Mouse (Mus musculus): Measurements from ENCODE around the gene Gtf2e1. TPM values are rescaled to one million over a fixed set of nuclear protein-coding genes. Genes with fewer than 3 reads are reported as not detected.

Gtf2e1 gene
- total RNA-seq, 1 experiment from 2014 or later, result 20.5 TPM

GRCm38 (mm10) chr16:37552824-37553223 is 13.2 kb upstream of the Gtf2e1 start:
- ATAC-seq (ENCODE audit: extremely low read depth, insufficient number of reproducible peaks, low FRiP score, poor library complexity, severe bottlenecking), result no peak

GRCm38 (mm10) chr16:37550981-37551380 is 11.4 kb upstream of the Gtf2e1 start:
- ATAC-seq (ENCODE audit: extremely low read depth, insufficient number of reproducible peaks, low FRiP score, poor library complexity, severe bottlenecking), result no peak

- ATAC-seq (ENCODE audit: extremely low read depth, insufficient number of reproducible peaks, low FRiP score, poor library complexity, severe bottlenecking), result no peak
Observed at GRCm38 (mm10) chr16:37550266-37550665, 10.7 kb upstream of the Gtf2e1 start.

GRCm38 (mm10) chr16:37546312-37546711 is 6.7 kb upstream of the Gtf2e1 start:
- no peak for ATAC-seq (ENCODE audit: extremely low read depth, insufficient number of reproducible peaks, low FRiP score, poor library complexity, severe bottlenecking)

GRCm38 (mm10) chr16:37540776-37541175 is 1.2 kb upstream of the Gtf2e1 start:
- ATAC-seq (ENCODE audit: extremely low read depth, insufficient number of reproducible peaks, low FRiP score, poor library complexity, severe bottlenecking), result no peak

GRCm38 (mm10) chr16:37539240-37539610 is 364 bp downstream of the Gtf2e1 start:
- ATAC-seq (ENCODE audit: extremely low read depth, insufficient number of reproducible peaks, low FRiP score, poor library complexity, severe bottlenecking), result no peak

- ATAC-seq (ENCODE audit: extremely low read depth, insufficient number of reproducible peaks, low FRiP score, poor library complexity, severe bottlenecking), result no peak
Observed at GRCm38 (mm10) chr16:37533369-37534068, 6.1 kb downstream of the Gtf2e1 start.

- ATAC-seq (ENCODE audit: extremely low read depth, insufficient number of reproducible peaks, low FRiP score, poor library complexity, severe bottlenecking), result no peak
Observed at GRCm38 (mm10) chr16:37532046-37532445, 7.5 kb downstream of the Gtf2e1 start.

GRCm38 (mm10) chr16:37530170-37530569 is 9.4 kb downstream of the Gtf2e1 start:
- no peak for ATAC-seq (ENCODE audit: extremely low read depth, insufficient number of reproducible peaks, low FRiP score, poor library complexity, severe bottlenecking)

GRCm38 (mm10) chr16:37526688-37527223 is 12.8 kb downstream of the Gtf2e1 start:
- no peak for ATAC-seq (ENCODE audit: extremely low read depth, insufficient number of reproducible peaks, low FRiP score, poor library complexity, severe bottlenecking)

GRCm38 (mm10) chr16:37525121-37525520 is 14.5 kb downstream of the Gtf2e1 start:
- no peak for ATAC-seq (ENCODE audit: extremely low read depth, insufficient number of reproducible peaks, low FRiP score, poor library complexity, severe bottlenecking)

GRCm38 (mm10) chr16:37522100-37522697 is 17.4 kb downstream of the Gtf2e1 start:
- no peak for ATAC-seq (ENCODE audit: extremely low read depth, insufficient number of reproducible peaks, low FRiP score, poor library complexity, severe bottlenecking)

GRCm38 (mm10) chr16:37520190-37521040 is 19.2 kb downstream of the Gtf2e1 start:
- no peak for ATAC-seq (ENCODE audit: extremely low read depth, insufficient number of reproducible peaks, low FRiP score, poor library complexity, severe bottlenecking)

- no peak for ATAC-seq (ENCODE audit: extremely low read depth, insufficient number of reproducible peaks, low FRiP score, poor library complexity, severe bottlenecking)
Observed at GRCm38 (mm10) chr16:37519721-37520120, 19.9 kb downstream of the Gtf2e1 start.

- no peak for ATAC-seq (ENCODE audit: extremely low read depth, insufficient number of reproducible peaks, low FRiP score, poor library complexity, severe bottlenecking)
Observed at GRCm38 (mm10) chr16:37518662-37519061, 20.9 kb downstream of the Gtf2e1 start.

- no peak for ATAC-seq (ENCODE audit: extremely low read depth, insufficient number of reproducible peaks, low FRiP score, poor library complexity, severe bottlenecking)
Observed at GRCm38 (mm10) chr16:37517596-37518211, 21.9 kb downstream of the Gtf2e1 start.

GRCm38 (mm10) chr16:37516376-37516993 is 23.1 kb downstream of the Gtf2e1 start:
- ATAC-seq (ENCODE audit: extremely low read depth, insufficient number of reproducible peaks, low FRiP score, poor library complexity, severe bottlenecking), result no peak

GRCm38 (mm10) chr16:37514644-37515043 is 24.9 kb downstream of the Gtf2e1 start:
- ATAC-seq (ENCODE audit: extremely low read depth, insufficient number of reproducible peaks, low FRiP score, poor library complexity, severe bottlenecking), result no peak

GRCm38 (mm10) chr16:37511489-37511888 is 28.1 kb downstream of the Gtf2e1 start:
- ATAC-seq (ENCODE audit: extremely low read depth, insufficient number of reproducible peaks, low FRiP score, poor library complexity, severe bottlenecking), result no peak

Data from neutrophil, adult 5-6 weeks (primary cell).